Mouse (Mus musculus) hindbrain, embryonic 16.5 days (tissue): ENCODE results near the gene Pip5k1c. TPM values are rescaled to one million over a fixed set of nuclear protein-coding genes. Genes with fewer than 3 reads are reported as not detected.

Experiments
- ATAC-seq: fragments of 200-750 bp; cut with Nextera tagmentation; 2 replicates; pipeline ENCODE4 v1.8.0; 2017; ENCODE audit warnings: moderate TSS enrichment, moderate library complexity
- H3K27ac ChIP-seq: fragments of 300-500 bp; sonication (generic); 2 replicates; pipeline ENCODE4 v1.5.1; 2014; ENCODE audit warnings: low read depth, mild to moderate bottlenecking, control low read depth, low read length, moderate library complexity
- H3K27me3 ChIP-seq: fragments of 300-500 bp; sonication (generic); replicated peaks from 2 replicates; pipeline ENCODE4 v1.6.1; 2014; ENCODE audit warnings: low read length; ENCODE audit not compliant: control insufficient read depth, insufficient read depth
- H3K36me3 ChIP-seq: fragments of 300-500 bp; sonication (generic); 2 replicates; pipeline ENCODE4 v1.6.1; 2014; ENCODE audit warnings: mild to moderate bottlenecking, low read length, moderate library complexity, mixed read lengths; ENCODE audit not compliant: control insufficient read depth, insufficient read depth
- H3K4me1 ChIP-seq: fragments of 300-500 bp; sonication (generic); 2 replicates; pipeline ENCODE4 v1.6.1; 2014; ENCODE audit warnings: low read depth, low read length; ENCODE audit not compliant: control insufficient read depth, insufficient read depth
- H3K4me2 ChIP-seq: fragments of 300-500 bp; sonication (generic); 2 replicates; pipeline ENCODE4 v1.6.1; 2014; ENCODE audit warnings: mild to moderate bottlenecking, low read length, control low read depth, moderate library complexity
- H3K4me3 ChIP-seq: fragments of 300-500 bp; sonication (generic); 2 replicates; pipeline ENCODE4 v1.5.1; 2014; ENCODE audit warnings: mild to moderate bottlenecking, low read length, control low read depth, moderate library complexity
- H3K9ac ChIP-seq: fragments of 300-500 bp; sonication (generic); 2 replicates; pipeline ENCODE4 v1.6.1; 2014; ENCODE audit warnings: low read depth, mild to moderate bottlenecking, control low read depth, low read length, moderate library complexity
- H3K9me3 ChIP-seq: fragments of 300-500 bp; sonication (generic); 2 replicates; pipeline ENCODE4 v1.6.1; 2014; ENCODE audit warnings: mild to moderate bottlenecking, low read length, moderate library complexity; ENCODE audit not compliant: control insufficient read depth
- WGBS: fragments of 180-500 bp; shearing (Covaris S2); extraction: QIAGEN DNeasy Blood & Tissue Kit; methylation state at CpG from one replicate; pipeline ENCODE4 v1.1.7; 2014; 5-methylcytosine and 5-hydroxymethylcytosine counted together
- polyA plus RNA-seq: library from polyadenylated mRNA; unstranded; fragments of >200 nt; fragmentation: Nextera tagmentation; extraction: Ambion mirVana; gene quantifications from 2 replicates; pipeline ENCODE4 v1.2.1, GENCODE M21; 2015

The Pip5k1c gene
- polyA plus RNA-seq, 1 experiment from 2014 or later: 128 TPM

DNA sequence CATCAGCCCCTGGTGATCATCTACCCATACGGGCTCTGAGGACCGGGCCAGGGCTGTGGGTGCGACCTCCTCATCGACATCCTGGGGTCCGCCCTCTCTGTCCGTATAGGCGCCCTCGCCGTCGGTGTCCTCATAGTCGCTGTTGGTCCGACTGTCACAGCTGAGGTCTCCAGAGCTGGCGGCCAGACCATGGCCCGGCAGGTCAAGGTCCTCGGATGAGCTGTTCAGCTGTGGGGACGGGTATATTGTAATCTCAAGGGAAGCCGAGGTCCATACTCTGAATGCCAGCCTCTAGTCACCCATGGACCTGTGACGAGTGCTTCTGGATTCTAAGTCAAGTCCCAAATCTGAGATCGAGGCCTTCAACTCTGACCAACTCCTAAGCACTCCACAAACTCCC lies 18.9 kb upstream of the Pip5k1c start:
- Histone ChIP-seq H3K27ac (no peak overlapping the region), H3K9me3 (no peaks in the 10 kb centered on the region; the same call in 1 of the 2 replicates), H3K27me3 (no peaks in the 10 kb centered on the region), H3K36me3 (peaks cover 27% of the 10 kb centered on the region), H3K9ac (no peak overlapping the region), H3K4me3 (no peak overlapping the region), H3K4me2 (no peak overlapping the region), H3K4me1 (peaks cover 7% of the 10 kb centered on the region)
- no peak for ATAC-seq
- WGBS: 92% methylated on average over 19 of the region's 19 CpGs

DNA sequence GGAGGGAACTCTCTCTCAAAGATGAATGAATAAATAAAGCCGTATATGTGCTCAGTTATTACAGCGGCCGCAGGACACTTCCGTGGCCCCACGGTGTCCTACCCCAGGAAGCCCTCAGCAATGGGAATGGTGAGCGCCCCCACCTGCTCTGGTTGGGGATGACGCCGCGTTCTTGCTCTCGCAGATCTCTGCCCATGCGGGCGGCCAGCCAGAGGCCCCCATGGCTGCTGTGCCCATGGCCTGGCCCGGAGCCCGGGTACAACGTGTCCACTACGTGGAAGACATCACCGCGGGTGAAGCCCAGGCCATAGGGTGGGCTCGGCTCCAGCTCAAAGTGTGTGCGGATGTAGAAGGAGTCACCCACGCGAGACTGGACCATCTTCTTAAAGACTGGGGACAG lies 15.1 kb upstream of the Pip5k1c start:
- Histone ChIP-seq H3K4me2 (no peak overlapping the region), H3K4me1 (no peaks in the 10 kb centered on the region), H3K36me3 (peaks cover 9% of the 10 kb centered on the region), H3K27me3 (no peaks in the 10 kb centered on the region), H3K9ac (no peak overlapping the region), H3K27ac (no peak overlapping the region), H3K4me3 (no peak overlapping the region), H3K9me3 (no peaks in the 10 kb centered on the region; the same call in 1 of the 2 replicates)
- ATAC-seq: no peak
- WGBS: 77% methylated on average over 22 of the region's 22 CpGs

DNA sequence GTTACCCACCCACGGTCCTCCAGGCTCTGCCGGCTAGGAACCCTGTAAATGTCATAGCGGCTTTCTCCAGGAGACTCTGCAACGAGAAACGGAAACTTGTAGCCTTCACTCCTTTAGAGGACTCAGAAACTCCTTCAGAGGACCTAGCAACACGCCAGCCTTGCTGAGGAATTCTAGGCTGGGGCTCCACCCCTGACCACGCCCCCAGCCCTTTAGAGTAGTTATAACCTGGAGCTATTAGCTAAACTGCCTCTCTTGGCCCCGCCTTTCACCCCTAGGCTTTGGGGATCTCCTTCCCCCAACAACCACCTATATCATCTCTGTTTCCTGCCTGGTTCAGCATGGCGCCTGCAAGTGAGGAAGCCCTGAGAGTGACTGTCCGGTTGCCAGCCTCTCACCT lies 13.3 kb upstream of the Pip5k1c start:
- no peak overlapping the region for H3K4me2 ChIP-seq
- ATAC-seq: no peak
- no peak overlapping the region for H3K9ac ChIP-seq
- WGBS: 51% methylated on average over 10 of the region's 10 CpGs
- no peaks in the 10 kb centered on the region for H3K4me1 ChIP-seq
- no peak overlapping the region for H3K4me3 ChIP-seq
- peaks cover 5% of the 10 kb centered on the region for H3K27me3 ChIP-seq
- H3K9me3 ChIP-seq: no peaks in the 10 kb centered on the region; the same call in 1 of the 2 replicates
- H3K36me3 ChIP-seq: no peaks in the 10 kb centered on the region
- H3K27ac ChIP-seq: no peak overlapping the region

DNA sequence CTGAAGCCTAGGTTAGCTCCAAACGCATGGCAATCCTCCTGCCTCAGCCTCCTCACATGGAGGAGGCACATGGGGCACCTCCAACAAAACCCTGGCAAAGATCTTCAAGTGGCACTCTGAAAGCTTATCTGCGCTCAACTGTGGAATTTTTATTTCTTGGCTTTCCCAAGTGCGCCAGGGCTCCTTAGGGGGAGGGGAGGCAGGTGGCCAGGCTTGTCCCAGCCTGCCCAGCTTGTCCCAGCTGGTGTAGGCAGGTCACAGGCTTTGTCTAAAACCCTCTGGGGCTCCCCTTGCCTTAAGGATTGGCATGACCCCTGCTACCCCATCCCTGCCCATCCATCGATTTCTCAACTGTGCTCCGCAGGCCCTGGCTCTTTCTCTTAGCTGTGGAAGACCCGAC lies 8.6 kb upstream of the Pip5k1c start:
- Histone ChIP-seq H3K4me1 (peaks cover 2% of the 10 kb centered on the region; the same call in 1 of the 2 replicates), H3K36me3 (no peaks in the 10 kb centered on the region), H3K9ac (no peak overlapping the region), H3K9me3 (no peaks in the 10 kb centered on the region), H3K4me3 (no peak overlapping the region), H3K27me3 (peaks cover 16% of the 10 kb centered on the region), H3K27ac (no peak overlapping the region), H3K4me2 (no peak overlapping the region)
- WGBS: 55% methylated on average over 6 of the region's 6 CpGs
- ATAC-seq: no peak

DNA sequence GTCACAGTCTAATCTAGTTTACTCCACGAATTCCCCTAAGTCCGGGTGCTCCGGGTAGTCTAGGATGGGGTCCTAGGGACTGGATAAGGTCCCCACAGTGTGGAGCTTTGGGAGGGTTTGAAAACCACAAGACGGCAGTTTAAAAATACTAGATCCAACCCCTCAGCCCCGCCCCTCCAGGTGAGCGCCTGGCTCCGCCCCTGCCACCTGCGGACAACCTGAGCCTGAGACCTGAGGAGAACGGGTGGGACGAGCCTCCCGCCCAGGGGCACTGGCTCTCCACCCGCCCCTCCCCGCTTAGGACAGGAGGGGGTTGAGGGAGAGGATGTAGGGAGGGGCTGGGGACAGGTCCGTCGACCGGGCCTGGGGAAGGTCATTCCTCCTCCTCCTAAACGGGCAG lies 8.0 kb upstream of the Pip5k1c start:
- H3K4me2 ChIP-seq: peak overlapping the region; percentile 92; the same call in 1 of the 2 replicates
- no peak for ATAC-seq
- no peaks in the 10 kb centered on the region for H3K9me3 ChIP-seq
- peaks cover 16% of the 10 kb centered on the region for H3K27me3 ChIP-seq
- H3K4me1 ChIP-seq: peaks cover 2% of the 10 kb centered on the region; the same call in 1 of the 2 replicates
- H3K36me3 ChIP-seq: no peaks in the 10 kb centered on the region
- H3K27ac ChIP-seq: no peak overlapping the region
- no peak overlapping the region; the same call in 1 of the 2 replicates for H3K9ac ChIP-seq
- peak overlapping the region; percentile 53 for H3K4me3 ChIP-seq
- WGBS: 12% methylated on average over 17 of the region's 17 CpGs

DNA sequence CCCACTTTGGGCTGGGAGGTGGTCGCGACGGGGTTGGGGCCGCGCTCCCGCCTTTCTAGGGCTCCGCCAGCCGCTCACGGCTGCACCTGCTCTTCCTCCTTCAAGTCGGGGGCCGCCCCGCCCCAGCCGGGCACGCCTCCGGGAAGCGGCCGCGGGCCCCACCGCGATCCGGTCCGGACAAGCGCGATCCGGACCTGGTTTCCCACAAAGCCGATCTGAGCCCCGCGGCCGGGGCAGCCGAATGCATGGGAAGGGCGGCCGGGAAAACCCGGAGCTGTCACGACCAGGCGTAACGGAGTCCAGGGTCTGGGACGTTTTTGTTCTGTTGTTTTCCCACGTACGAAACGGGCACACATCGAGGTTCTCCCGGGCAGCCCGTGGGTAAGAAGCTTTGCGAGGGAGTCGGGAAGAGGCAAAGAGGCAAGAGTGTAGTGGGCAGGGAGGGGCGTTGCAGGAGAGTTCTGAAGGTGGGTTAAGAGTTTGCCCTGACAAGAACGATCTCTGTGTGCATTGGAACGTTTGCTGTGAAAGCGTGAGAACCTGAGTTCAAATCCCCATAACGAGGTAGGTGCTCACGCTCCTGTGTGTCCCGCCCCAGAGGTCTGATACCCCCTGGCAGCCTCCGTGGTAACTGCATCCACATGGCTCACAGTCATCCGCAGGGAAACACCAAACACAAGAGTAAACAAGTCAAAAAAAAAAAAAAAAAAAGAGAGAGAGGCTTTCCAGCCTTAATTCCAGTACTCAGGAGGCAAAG lies 6.9 kb upstream of the Pip5k1c start:
- 2% methylated on average over 54 of the region's 54 CpGs for WGBS
- no peak overlapping the region for H3K27ac ChIP-seq
- H3K27me3 ChIP-seq: peaks cover 18% of the 10 kb centered on the region
- no peaks in the 10 kb centered on the region for H3K9me3 ChIP-seq
- H3K9ac ChIP-seq: peak overlapping the region; percentile 73
- peak; percentile 72 for ATAC-seq
- peaks cover 5% of the 10 kb centered on the region; the same call in 1 of the 2 replicates for H3K4me1 ChIP-seq
- peak overlapping the region; percentile 92 for H3K4me2 ChIP-seq
- no peaks in the 10 kb centered on the region for H3K36me3 ChIP-seq
- H3K4me3 ChIP-seq: peak overlapping the region; percentile 53

DNA sequence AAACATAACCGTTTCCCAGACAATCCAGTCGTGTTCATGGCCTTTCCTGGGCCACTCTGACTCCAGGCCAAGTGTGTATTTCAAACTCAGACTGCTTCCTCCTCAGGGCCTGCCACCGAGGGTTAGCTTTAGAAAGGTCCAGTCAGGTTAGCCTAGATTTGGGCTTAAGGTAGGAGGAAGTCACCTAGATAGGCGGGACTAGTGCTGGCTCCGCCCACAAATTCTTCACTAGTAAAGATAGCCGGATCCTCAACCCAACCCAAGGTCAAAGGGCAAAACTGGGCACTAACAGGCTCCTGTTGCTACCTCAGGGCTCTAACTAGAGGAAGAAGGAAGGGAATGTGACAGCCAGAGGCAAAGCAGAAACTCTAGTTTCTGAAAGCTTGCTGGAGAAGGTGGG lies 6.2 kb upstream of the Pip5k1c start:
- Histone ChIP-seq H3K27ac (no peak overlapping the region), H3K36me3 (no peaks in the 10 kb centered on the region), H3K27me3 (peaks cover 18% of the 10 kb centered on the region), H3K4me2 (no peak overlapping the region), H3K4me3 (no peak overlapping the region), H3K9me3 (no peaks in the 10 kb centered on the region), H3K4me1 (peaks cover 5% of the 10 kb centered on the region; the same call in 1 of the 2 replicates), H3K9ac (no peak overlapping the region)
- ATAC-seq: no peak
- 53% methylated on average over 6 of the region's 6 CpGs for WGBS

DNA sequence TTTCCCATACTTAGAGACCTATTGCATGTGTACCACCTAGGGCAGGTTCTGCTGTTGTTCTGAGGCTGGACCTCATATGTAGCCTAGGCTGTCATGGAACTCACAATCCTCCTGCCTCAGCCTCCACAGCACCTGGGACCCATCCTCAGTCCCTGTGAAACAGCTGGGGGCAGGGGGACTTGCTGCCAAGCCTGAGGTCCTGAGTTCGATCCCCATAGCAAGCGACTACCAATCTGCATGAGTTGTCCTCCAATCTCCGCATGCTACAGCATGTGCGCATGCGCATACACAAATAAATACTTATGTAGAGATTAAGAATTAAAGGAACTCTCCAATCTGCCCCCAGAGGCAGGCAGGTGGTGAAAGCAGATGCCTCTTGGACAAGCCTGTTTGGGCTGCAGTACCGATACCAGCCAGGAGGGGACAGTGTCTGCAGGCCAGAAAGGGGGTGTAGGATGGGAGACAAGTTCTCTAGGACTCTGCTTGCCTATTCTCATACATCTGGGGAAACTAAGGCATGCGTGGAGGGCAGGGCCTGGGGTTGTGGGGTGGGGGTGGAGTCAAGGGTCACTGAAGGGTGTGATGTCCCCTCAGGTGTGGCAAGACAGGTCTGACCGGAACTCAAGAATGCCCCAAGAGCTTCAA lies 5.1 kb upstream of the Pip5k1c start:
- Histone ChIP-seq H3K9me3 (no peaks in the 10 kb centered on the region), H3K9ac (no peak overlapping the region), H3K27ac (no peak overlapping the region), H3K27me3 (peaks cover 18% of the 10 kb centered on the region), H3K4me2 (no peak overlapping the region), H3K4me3 (no peak overlapping the region), H3K36me3 (no peaks in the 10 kb centered on the region), H3K4me1 (peaks cover 5% of the 10 kb centered on the region; the same call in 1 of the 2 replicates)
- ATAC-seq: no peak
- 64% methylated on average over 8 of the region's 8 CpGs for WGBS

DNA sequence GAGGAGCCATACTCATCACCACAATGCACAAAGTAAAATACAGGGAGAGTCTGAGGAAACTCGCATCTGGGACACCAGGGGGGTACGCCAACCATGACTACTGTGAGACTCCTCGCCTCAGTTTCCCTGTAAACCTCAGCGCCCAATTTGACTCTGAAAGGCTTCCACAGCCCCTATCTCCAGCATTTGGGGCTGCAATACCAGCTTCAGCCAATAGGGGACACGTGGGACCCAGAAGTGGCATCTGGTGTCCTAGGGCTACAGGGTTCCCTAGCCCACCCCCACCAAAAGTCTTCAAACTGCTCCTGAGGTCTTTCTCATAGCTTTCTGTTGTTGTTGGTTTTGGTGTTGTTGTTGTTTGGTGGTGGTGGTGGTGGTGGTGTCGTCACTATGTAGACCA lies 4.2 kb upstream of the Pip5k1c start:
- Histone ChIP-seq H3K27me3 (peaks cover 13% of the 10 kb centered on the region), H3K4me1 (peaks cover 5% of the 10 kb centered on the region; the same call in 1 of the 2 replicates), H3K9ac (no peak overlapping the region), H3K4me2 (no peak overlapping the region), H3K36me3 (no peaks in the 10 kb centered on the region), H3K27ac (no peak overlapping the region), H3K9me3 (no peaks in the 10 kb centered on the region), H3K4me3 (no peak overlapping the region)
- 26% methylated on average over 6 of the region's 6 CpGs for WGBS
- no peak for ATAC-seq
